Mouse (Mus musculus) heart, embryonic 14.5 days (tissue): ENCODE measurements around the gene Fem1b. TPM values are rescaled to one million over a fixed set of nuclear protein-coding genes. Genes with fewer than 3 reads are reported as not detected.
"Not testable (repeated sequence)": the region's sequence is repeated elsewhere in the genome, so short reads cannot be mapped to it uniquely, and the experiment has no call there.

Source experiments
- ATAC-seq: fragments of 200-750 bp; cut with Nextera tagmentation; 2 replicates; pipeline ENCODE4 v1.8.0; 2017; ENCODE audit warnings: low read depth, moderate TSS enrichment; ENCODE audit not compliant: insufficient number of reproducible peaks, insufficient read depth, low FRiP score
- H3K27ac ChIP-seq, 2 experiments: fragments of 200-500 bp in 1 of 2; fragments of 300-500 bp in 1 of 2; sonication (generic) in 1 of 2; replicated peaks in 1 of 2; 2 replicates each; pipeline ENCODE4 v1.5.1; 2012 to 2014; ENCODE audit warnings: low read depth in 2 of 2, low read length in 2 of 2, control low read depth in 1 of 2, mild to moderate bottlenecking in 1 of 2, mixed read lengths in 1 of 2; ENCODE audit not compliant: control insufficient read depth in 1 of 2, insufficient read depth in 1 of 2
- H3K27me3 ChIP-seq: fragments of 300-500 bp; sonication (generic); 2 replicates; pipeline ENCODE4 v1.6.1; 2014; ENCODE audit warnings: mild to moderate bottlenecking, low read length, control low read depth; ENCODE audit not compliant: control insufficient read depth, insufficient read depth
- H3K36me3 ChIP-seq: fragments of 300-500 bp; sonication (generic); 2 replicates; pipeline ENCODE4 v1.6.1; 2014; ENCODE audit warnings: mild to moderate bottlenecking, control low read depth, low read length, mixed read lengths; ENCODE audit not compliant: control insufficient read depth, insufficient read depth
- H3K4me1 ChIP-seq, 2 experiments: fragments of 200-500 bp in 1 of 2; fragments of 300-500 bp in 1 of 2; sonication (generic) in 1 of 2; 2 replicates each; pipeline ENCODE4 v1.6.1; 2012 to 2014; ENCODE audit warnings: low read length in 2 of 2, control low read depth in 1 of 2, mixed read lengths in 1 of 2; ENCODE audit not compliant: control insufficient read depth in 2 of 2, insufficient read depth in 2 of 2
- H3K4me2 ChIP-seq: fragments of 300-500 bp; sonication (generic); 2 replicates; pipeline ENCODE4 v1.6.1; 2014; ENCODE audit warnings: mild to moderate bottlenecking, low read length
- H3K4me3 ChIP-seq, 2 experiments: fragments of 200-500 bp in 1 of 2; fragments of 300-500 bp in 1 of 2; sonication (generic) in 1 of 2; 2 replicates each; pipeline ENCODE4 v1.5.1; 2012 to 2014; ENCODE audit warnings: low read length in 2 of 2, mild to moderate bottlenecking in 2 of 2, control low read depth in 1 of 2, low read depth in 1 of 2, moderate library complexity in 1 of 2; ENCODE audit not compliant: control insufficient read depth in 1 of 2, insufficient read depth in 1 of 2
- H3K9ac ChIP-seq: fragments of 300-500 bp; sonication (generic); 2 replicates; pipeline ENCODE4 v1.6.1; 2014; ENCODE audit warnings: mild to moderate bottlenecking, low read length
- H3K9me3 ChIP-seq: fragments of 300-500 bp; sonication (generic); 2 replicates; pipeline ENCODE4 v1.6.1; 2016; ENCODE audit warnings: low read length, control low read depth; ENCODE audit not compliant: control insufficient read depth
- WGBS: fragments of 180-500 bp; shearing (Covaris S2); extraction: QIAGEN DNeasy Blood & Tissue Kit; methylation state at CpG from one replicate; pipeline ENCODE4 v1.1.7; 2014; 5-methylcytosine and 5-hydroxymethylcytosine counted together
- polyA plus RNA-seq: library from polyadenylated mRNA; unstranded; fragments of >200 nt; fragmentation: Nextera tagmentation; extraction: Ambion mirVana; gene quantifications from 2 replicates; pipeline ENCODE4 v1.2.1, GENCODE M21; 2014

Fem1b gene
- 21.0 and 21.4 TPM in 2 replicates for polyA plus RNA-seq

- WGBS = under 1% methylated on average over 57 of the region's 68 CpGs
- Histone ChIP-seq H3K4me3 (peak within 1 kb of the TSS; percentile 75 to 98), H3K27ac (peak within 1 kb of the TSS; percentile 96 to 98)
These were observed at the start of gene Fem1b for GRCm38 (mm10) chr9:62811516-62812121. Gene Fem1b (minus strand): TSS chr9:62811934.

GRCm38 (mm10) chr9:62860866-62861265 is 49.1 kb upstream of the Fem1b start:
- Histone ChIP-seq H3K36me3 (no peaks in the 10 kb centered on the region), H3K27me3 (no peaks in the 10 kb centered on the region), H3K27ac (no peak overlapping the region), H3K9me3 (no peaks in the 10 kb centered on the region), H3K4me1 (peaks cover 11 to 14% of the 10 kb centered on the region in 2 experiments; a peak in 3 of 4 replicates), H3K4me3 (no peak overlapping the region), H3K4me2 (no peak overlapping the region), H3K9ac (no peak overlapping the region)
- ATAC-seq = no peak
- WGBS = 57% methylated on average over 4 of the region's 4 CpGs

More at GRCm38 (mm10) chr9:62811516-62812121, at the start of gene Fem1b:
- Histone ChIP-seq H3K36me3 (no peaks in the 10 kb centered on the region), H3K27me3 (no peaks in the 10 kb centered on the region), H3K9me3 (no peaks in the 10 kb centered on the region), H3K9ac (peak within 1 kb of the TSS; percentile 97), H3K4me1 (peaks cover 4 to 36% of the 10 kb centered on the region in 2 experiments), H3K4me2 (peak within 1 kb of the TSS; percentile 89)
- ATAC-seq = peak; percentile 90

GRCm38 (mm10) chr9:62860102-62860501 is 48.4 kb upstream of the Fem1b start:
- H3K4me3 ChIP-seq, H3K9ac ChIP-seq, H3K4me2 ChIP-seq, ATAC-seq, H3K27ac ChIP-seq, H3K36me3 ChIP-seq, H3K9me3 ChIP-seq, H3K27me3 ChIP-seq: not testable (repeated sequence)
- peaks cover 11 to 14% of the 10 kb centered on the region in 2 experiments; a peak in 3 of 4 replicates for H3K4me1 ChIP-seq
- 56% methylated on average over 6 of the region's 7 CpGs for WGBS

- H3K9me3 ChIP-seq = no peaks in the 10 kb centered on the region
- H3K36me3 ChIP-seq = no peaks in the 10 kb centered on the region
- H3K4me1 ChIP-seq = peaks cover 13 to 18% of the 10 kb centered on the region in 2 experiments; a peak in 3 of 4 replicates
- ATAC-seq = no peak
- 69% methylated on average over 8 of the region's 8 CpGs for whole genome bisulfite sequencing
- H3K27ac ChIP-seq = no peak overlapping the region
- no peak overlapping the region for H3K9ac ChIP-seq
- H3K4me2 ChIP-seq = peak overlapping the region; percentile 13; the same call in 1 of the 2 replicates
- H3K27me3 ChIP-seq = no peaks in the 10 kb centered on the region
- H3K4me3 ChIP-seq = no peak overlapping the region
These were observed 46.7 kb upstream of the Fem1b start for GRCm38 (mm10) chr9:62858266-62859019.

GRCm38 (mm10) chr9:62857719-62858261 is 46.1 kb upstream of the Fem1b start, which contains the start of gene Calml4:
Gene Calml4 (plus strand): TSS chr9:62858080.
- Histone ChIP-seq H3K4me1 (peaks cover 13 to 18% of the 10 kb centered on the region in 2 experiments; a peak in 3 of 4 replicates), H3K27ac (0 out of 4 replicates have a peak within 1 kb of the TSS, but pooled peaks of 1 of the 2 experiments have one; percentile 19), H3K4me2 (peak within 1 kb of the TSS; percentile 13; the same call in 1 of the 2 replicates), H3K9me3 (no peaks in the 10 kb centered on the region), H3K36me3 (no peaks in the 10 kb centered on the region), H3K9ac (no peak within 1 kb of the TSS), H3K27me3 (no peaks in the 10 kb centered on the region), H3K4me3 (no peak within 1 kb of the TSS)
- 48% methylated on average over 18 of the region's 20 CpGs for WGBS
- ATAC-seq = no peak; the same call in 1 of the 2 replicates

- Histone ChIP-seq H3K27ac (0 out of 4 replicates have a peak overlapping the region, but pooled peaks of 1 of the 2 experiments have one; percentile 19), H3K4me2 (no peak overlapping the region), H3K4me1 (peaks cover 13 to 18% of the 10 kb centered on the region in 2 experiments; a peak in 3 of 4 replicates), H3K36me3 (no peaks in the 10 kb centered on the region), H3K27me3 (no peaks in the 10 kb centered on the region), H3K9ac (no peak overlapping the region), H3K9me3 (no peaks in the 10 kb centered on the region), H3K4me3 (no peak overlapping the region)
- 72% methylated on average over 9 of the region's 9 CpGs for WGBS
- no peak for ATAC-seq
These were observed 45.5 kb upstream of the Fem1b start for GRCm38 (mm10) chr9:62857216-62857615.

- 45% methylated on average over 4 of the region's 4 CpGs for WGBS
- peaks cover 19% of the 10 kb centered on the region for H3K36me3 ChIP-seq
- H3K9ac ChIP-seq = no peak overlapping the region
- no peaks in the 10 kb centered on the region for H3K27me3 ChIP-seq
- ATAC-seq = no peak
- H3K27ac ChIP-seq = no peak overlapping the region
- H3K4me2 ChIP-seq = no peak overlapping the region
- H3K4me1 ChIP-seq = peaks cover 13 to 18% of the 10 kb centered on the region in 2 experiments; a peak in 3 of 4 replicates
- no peak overlapping the region for H3K4me3 ChIP-seq
- H3K9me3 ChIP-seq = no peaks in the 10 kb centered on the region
These were observed 42.7 kb upstream of the Fem1b start for GRCm38 (mm10) chr9:62854483-62854882.
